Mouse (Mus musculus) olfactory bulb, adult 2 months (tissue): ENCODE measurements at regions not wholly inside any gene's neighbourhood (a gene's known extent, or its start where the extent isn't known, plus 50 kb on each side); places are given as distances from the start of the nearest gene placed in this dataset.

Source experiments
- CTCF ChIP-seq: fragments of 200-500 bp; IDR thresholded peaks from 2 replicates; pipeline ENCODE4 v1.5.1; 2012; ENCODE audit warnings: low read depth, mild to moderate bottlenecking, low read length, moderate library complexity; ENCODE audit not compliant: insufficient read depth
- POLR2A ChIP-seq: fragments of 200-500 bp; IDR thresholded peaks from 2 replicates; pipeline ENCODE4 v1.6.1; 2012; ENCODE audit warnings: mild to moderate bottlenecking, low read depth, low read length, moderate library complexity; ENCODE audit not compliant: insufficient read depth

DNA sequence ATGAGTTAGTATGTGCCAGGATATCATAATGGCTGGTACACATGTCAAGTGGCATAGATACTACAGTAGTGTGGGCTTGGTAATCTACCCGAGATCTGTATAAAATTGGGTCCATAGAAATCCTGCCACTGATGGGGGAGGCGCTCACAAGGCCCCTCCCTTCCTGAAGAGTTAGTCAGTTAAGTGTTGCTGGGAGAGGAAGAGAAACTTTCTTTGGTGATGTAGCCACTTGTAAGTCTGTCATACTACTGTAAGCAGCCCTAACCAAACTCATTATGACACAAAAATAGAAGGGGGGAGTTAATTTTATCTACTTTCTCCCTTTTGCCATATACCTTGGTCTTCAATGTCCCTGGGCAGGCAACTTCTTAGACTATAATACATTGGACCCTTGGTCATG, 316.3 kb downstream of the Setd4 start:
- no peak for TF ChIP-seq CTCF
- no peak for TF ChIP-seq POLR2A
